Mouse (Mus musculus): ENCODE measurements at regions not wholly inside any gene's neighbourhood (a gene's known extent, or its start where the extent isn't known, plus 50 kb on each side); places are given as distances from the start of the nearest gene placed in this dataset.

DNA sequence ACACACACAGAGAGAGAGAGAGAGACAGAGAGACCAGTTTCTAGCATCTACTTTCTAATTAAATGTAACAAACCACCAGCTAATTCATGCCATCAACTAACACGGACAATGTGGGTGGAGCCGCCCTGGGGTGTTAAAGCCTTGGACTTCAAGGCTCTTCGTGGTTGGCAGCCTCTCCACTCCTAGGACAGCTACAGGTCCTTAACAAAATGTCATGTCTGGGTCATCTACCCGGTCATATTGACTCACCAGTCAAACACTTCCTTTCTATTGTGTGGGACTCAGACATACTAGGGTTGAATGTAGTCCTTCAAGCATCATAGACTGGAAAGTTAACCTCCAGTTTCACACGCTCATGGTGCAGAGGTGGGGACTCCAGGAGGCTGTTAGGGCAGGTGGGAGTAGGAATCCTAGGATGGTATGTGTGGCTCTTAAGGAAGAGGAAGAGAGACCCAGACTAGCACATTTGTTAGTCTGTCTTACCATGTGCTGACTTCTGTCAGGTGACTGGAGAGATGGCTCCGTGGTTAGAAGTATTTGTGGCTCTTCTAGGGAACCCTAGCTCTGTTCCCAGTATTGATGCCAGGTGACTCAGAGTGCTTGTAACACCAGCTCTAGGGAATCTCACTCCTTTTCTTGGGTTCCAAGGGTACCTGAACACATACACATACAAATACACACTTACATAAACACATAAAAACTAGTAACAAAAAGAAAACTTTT lies 155.7 kb upstream of the Rreb1 start:
- TF ChIP-seq CTCF (IDR thresholded peaks at IDR 0.05; ENCODE audit: low read depth) (no peak), EP300 (IDR thresholded peaks at IDR 0.05; ENCODE audit: low read depth) (no peak)

DNA sequence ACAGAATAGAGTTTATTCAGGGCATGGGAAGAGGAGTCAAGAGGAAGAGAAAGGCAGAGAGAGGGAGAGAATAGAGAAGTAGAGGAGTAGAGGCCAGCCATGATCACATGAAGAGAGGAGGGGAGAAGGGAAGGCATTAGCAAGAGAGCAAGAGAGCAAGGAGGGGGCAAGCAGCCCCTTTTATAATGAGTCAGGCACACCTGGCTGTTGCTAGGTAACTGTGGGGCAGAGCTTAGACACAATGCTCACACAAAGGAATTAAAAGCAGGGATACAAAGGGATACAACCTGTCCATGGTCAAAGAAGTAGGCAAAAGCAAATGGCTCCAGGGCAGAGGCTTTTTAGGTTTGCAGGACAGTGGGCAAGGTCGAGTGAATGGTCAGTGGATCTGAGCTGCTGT lies 153.5 kb upstream of the Rreb1 start:
- Histone ChIP-seq H3K27ac (no peak overlapping the region), H3K27me3 (ENCODE audit: control insufficient read depth, insufficient read depth, low read length) (no peaks in the 10 kb centered on the region), H3K9me3 (ENCODE audit: control insufficient read depth, low read length) (no peaks in the 10 kb centered on the region), H3K4me2 (ENCODE audit: low read depth) (no peak overlapping the region), H3K4me1 (replicated peaks; ENCODE audit: control insufficient read depth in 2 of 2, insufficient read depth in 2 of 2, low read length in 1 of 2) (peaks cover 0 to 15% of the 10 kb centered on the region in 2 experiments; a peak in 2 of 4 replicates), H3K36me3 (replicated peaks; ENCODE audit: control insufficient read depth, insufficient read depth, low read depth) (no peaks in the 10 kb centered on the region), H3K4me3 (ENCODE audit: insufficient read depth in 1 of 2, low read depth in 2 of 2, low read length in 2 of 2) (no peak overlapping the region), H3K9ac (replicated peaks) (no peak overlapping the region)
- no peak for TF ChIP-seq EP300 (IDR thresholded peaks at IDR 0.05; ENCODE audit: low read depth)
- TF ChIP-seq CTCF (IDR thresholded peaks at IDR 0.05; ENCODE audit: low read depth): no peak
- ATAC-seq (ENCODE audit: insufficient read depth) (no peak), DNase-seq (ENCODE audit: low read depth in 3 of 3, low spot score in 3 of 3) (no peak)
- WGBS (ENCODE audit: insufficient replicate concordance): 42% methylated on average over 1 of the region's 1 CpGs

More for the DNA sequence above, 155.7 kb upstream of the Rreb1 start:
- H3K9ac ChIP-seq (replicated peaks): no peak overlapping the region
- H3K27ac ChIP-seq: no peak overlapping the region
- peaks cover 0 to 19% of the 10 kb centered on the region in 2 experiments; a peak in 2 of 4 replicates for H3K4me1 ChIP-seq (replicated peaks; ENCODE audit: control insufficient read depth in 2 of 2, insufficient read depth in 2 of 2, low read length in 1 of 2)
- WGBS (ENCODE audit: insufficient replicate concordance): 41% methylated on average over 6 of the region's 6 CpGs
- no peak overlapping the region for H3K4me2 ChIP-seq (ENCODE audit: low read depth)
- no peaks in the 10 kb centered on the region for H3K36me3 ChIP-seq (replicated peaks; ENCODE audit: control insufficient read depth, insufficient read depth, low read depth)
- no peak overlapping the region for H3K4me3 ChIP-seq (ENCODE audit: insufficient read depth in 1 of 2, low read depth in 2 of 2, low read length in 2 of 2)
- no peaks in the 10 kb centered on the region for H3K27me3 ChIP-seq (ENCODE audit: control insufficient read depth, insufficient read depth, low read length)
- DNase-seq (ENCODE audit: low read depth in 3 of 3, low spot score in 3 of 3) (no peak), ATAC-seq (ENCODE audit: insufficient read depth) (no peak)
- no peaks in the 10 kb centered on the region for H3K9me3 ChIP-seq (ENCODE audit: control insufficient read depth, low read length)

DNA sequence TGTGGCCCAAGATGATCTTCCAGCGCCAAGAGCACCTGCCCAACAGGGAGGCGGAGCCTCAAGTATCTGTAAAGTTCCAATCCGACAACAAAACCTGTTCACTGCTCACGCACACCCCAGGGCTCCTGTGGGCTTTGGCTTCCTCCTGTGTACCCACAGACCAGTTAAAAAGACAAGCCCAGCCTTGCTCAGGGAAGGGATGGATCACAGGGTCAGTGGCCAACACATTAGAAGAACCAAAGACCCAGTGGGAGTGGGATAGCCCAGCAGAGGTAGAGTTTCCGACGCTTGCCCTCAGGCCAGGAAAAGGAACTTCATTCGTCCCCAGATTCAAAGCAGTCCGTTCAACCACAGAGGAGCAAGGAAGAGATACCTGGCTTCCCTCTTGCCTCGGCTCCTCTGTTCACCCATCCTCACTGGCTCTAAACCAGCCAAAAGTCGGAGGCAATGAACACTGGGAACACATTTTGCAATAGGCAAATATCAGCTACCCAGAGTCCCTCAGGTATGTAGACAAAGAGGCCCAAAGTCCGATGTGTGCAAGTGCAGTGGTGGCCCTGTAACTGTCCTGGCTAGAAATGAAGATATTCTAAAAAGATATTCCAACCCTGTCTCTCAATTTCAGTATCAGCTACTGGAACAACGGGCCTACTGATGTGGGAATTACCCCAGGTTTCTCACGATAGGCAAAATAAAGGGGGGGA lies 152.5 kb upstream of the Rreb1 start:
- H3K4me2 ChIP-seq (ENCODE audit: low read depth): no peak overlapping the region
- no peak overlapping the region for H3K4me3 ChIP-seq (ENCODE audit: insufficient read depth in 1 of 2, low read depth in 2 of 2, low read length in 2 of 2)
- no peak for TF ChIP-seq CTCF (IDR thresholded peaks at IDR 0.05; ENCODE audit: low read depth)
- TF ChIP-seq EP300 (IDR thresholded peaks at IDR 0.05; ENCODE audit: low read depth): no peak
- H3K9me3 ChIP-seq (ENCODE audit: control insufficient read depth, low read length): no peaks in the 10 kb centered on the region
- H3K27me3 ChIP-seq (ENCODE audit: control insufficient read depth, insufficient read depth, low read length): no peaks in the 10 kb centered on the region
- no peaks in the 10 kb centered on the region for H3K36me3 ChIP-seq (replicated peaks; ENCODE audit: control insufficient read depth, insufficient read depth, low read depth)
- peak; percentile 64 for ATAC-seq (ENCODE audit: insufficient read depth)
- DNase-seq (ENCODE audit: low read depth in 3 of 3, low spot score in 3 of 3): peak in 1 of 3 experiments; percentile 22
- WGBS (ENCODE audit: insufficient replicate concordance): 50% methylated on average over 13 of the region's 13 CpGs
- no peak overlapping the region for H3K27ac ChIP-seq
- H3K9ac ChIP-seq (replicated peaks): no peak overlapping the region
- H3K4me1 ChIP-seq (replicated peaks; ENCODE audit: control insufficient read depth in 2 of 2, insufficient read depth in 2 of 2, low read length in 1 of 2): peaks cover 0 to 6% of the 10 kb centered on the region in 2 experiments; a peak in 2 of 4 replicates

DNA sequence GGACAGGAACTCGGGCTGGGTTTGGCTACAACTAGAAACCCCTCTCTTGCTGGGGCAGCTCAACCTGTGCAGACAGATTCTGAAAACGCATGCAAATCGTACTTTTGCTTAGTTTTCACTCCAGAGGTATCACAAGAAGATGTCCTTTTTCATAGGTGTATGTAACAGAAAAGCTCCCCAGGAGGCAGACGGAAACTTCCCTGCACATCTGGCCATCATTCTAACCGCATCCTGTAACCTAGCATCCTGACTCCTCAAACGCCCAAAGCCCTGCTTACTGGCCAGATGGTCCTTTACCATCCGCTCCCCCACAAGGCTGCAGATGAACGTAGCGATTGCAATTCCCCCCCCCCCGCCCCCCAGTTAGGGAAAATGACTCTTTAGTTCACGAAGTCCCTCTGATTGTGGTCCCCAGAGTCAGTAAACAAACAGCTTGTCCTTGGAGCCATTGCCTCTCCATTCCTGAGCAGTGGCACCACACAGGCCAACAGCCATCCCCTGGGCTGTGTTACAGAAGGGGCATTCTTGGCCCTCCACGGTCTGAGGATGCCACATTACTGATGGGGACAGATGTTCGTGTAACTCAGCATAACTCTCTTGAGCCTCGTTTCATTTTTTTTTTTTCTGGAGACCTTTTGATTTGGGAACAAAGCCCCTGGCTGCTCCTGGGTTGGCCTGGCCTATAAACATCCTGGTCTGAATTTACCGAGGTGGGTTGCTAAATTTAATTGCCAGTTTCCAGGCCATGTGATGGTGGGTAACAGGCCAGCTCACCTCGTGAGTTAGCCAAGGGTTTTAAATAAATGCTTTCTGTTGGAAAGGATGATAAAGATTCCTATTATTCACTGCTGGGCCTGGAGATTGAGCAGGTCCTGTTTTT lies 149.6 kb upstream of the Rreb1 start:
- TF ChIP-seq EP300 (IDR thresholded peaks at IDR 0.05; ENCODE audit: low read depth) (no peak), CTCF (IDR thresholded peaks at IDR 0.05; ENCODE audit: low read depth) (no peak)
- H3K9me3 ChIP-seq (ENCODE audit: control insufficient read depth, low read length): no peaks in the 10 kb centered on the region; the same call in 1 of the 2 replicates
- ATAC-seq (ENCODE audit: insufficient read depth) (no peak), DNase-seq (ENCODE audit: low read depth in 3 of 3, low spot score in 3 of 3) (no peak)
- no peaks in the 10 kb centered on the region for H3K27me3 ChIP-seq (ENCODE audit: control insufficient read depth, insufficient read depth, low read length)
- no peak overlapping the region for H3K27ac ChIP-seq
- no peak overlapping the region for H3K9ac ChIP-seq (replicated peaks)
- no peak overlapping the region for H3K4me2 ChIP-seq (ENCODE audit: low read depth)
- H3K4me3 ChIP-seq (ENCODE audit: insufficient read depth in 1 of 2, low read depth in 2 of 2, low read length in 2 of 2): no peak overlapping the region
- peaks cover 0 to 6% of the 10 kb centered on the region in 2 experiments; a peak in 1 of 4 replicates for H3K4me1 ChIP-seq (replicated peaks; ENCODE audit: control insufficient read depth in 2 of 2, insufficient read depth in 2 of 2, low read length in 1 of 2)
- 49% methylated on average over 16 of the region's 16 CpGs for WGBS (ENCODE audit: insufficient replicate concordance)
- no peaks in the 10 kb centered on the region for H3K36me3 ChIP-seq (replicated peaks; ENCODE audit: control insufficient read depth, insufficient read depth, low read depth)

Data from liver, embryonic 14.5 days (tissue).